Mouse (Mus musculus): Measurements from ENCODE around the gene Dcst2. TPM values are rescaled to one million over a fixed set of nuclear protein-coding genes. Genes with fewer than 3 reads are reported as not detected.

Gene Dcst2
- polyA plus RNA-seq, 1 experiment from 2014 or later, result 0.23 TPM

DNA sequence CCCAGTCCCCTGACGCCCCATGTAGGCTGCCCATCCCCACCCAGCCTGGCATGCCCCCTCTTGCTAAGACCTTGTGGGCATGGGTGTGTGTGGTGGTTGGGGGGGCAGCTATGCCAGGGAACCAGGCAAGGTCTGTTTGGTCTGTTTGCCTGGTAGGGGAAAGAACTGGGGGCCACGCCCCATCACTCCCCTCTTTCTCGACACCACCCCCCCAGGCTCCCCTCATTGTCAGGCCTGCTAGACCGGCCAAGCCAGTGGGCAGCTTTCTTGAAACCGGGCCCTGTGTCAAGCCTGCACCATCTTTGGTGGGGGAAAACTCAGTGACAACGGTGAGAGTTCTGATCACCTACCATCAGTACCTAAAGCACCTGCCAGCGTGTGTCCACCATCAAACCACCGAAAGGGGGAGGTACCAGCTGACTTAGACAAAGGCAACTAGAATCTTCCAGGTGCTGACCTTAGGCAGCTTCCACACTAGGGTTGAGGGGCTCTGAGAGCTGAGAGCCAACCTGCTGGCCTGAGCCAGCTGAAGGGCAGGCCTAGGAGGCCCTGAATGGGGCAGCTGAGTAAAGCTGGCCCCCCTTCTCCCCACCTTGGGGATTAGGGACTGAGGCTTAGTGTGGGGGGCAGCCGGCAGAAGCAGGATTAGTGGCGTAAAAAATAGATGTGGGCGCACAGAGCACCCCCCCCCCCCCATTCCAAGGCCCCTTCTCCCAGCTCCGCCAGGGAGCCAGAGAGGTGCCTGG, 22.7 kb downstream of the Dcst2 start:
- ATAC-seq (ENCODE audit: insufficient number of reproducible peaks, low FRiP score, low TSS enrichment, low read depth), result no peak
- Histone ChIP-seq H3K4me3 (no peak overlapping the region), H3K27me3 (no peaks in the 10 kb centered on the region), H3K36me3 (peaks cover 9% of the 10 kb centered on the region; the same call in 1 of the 2 replicates), H3K9me3 (no peaks in the 10 kb centered on the region), H3K4me2 (no peak overlapping the region), H3K4me1 (peaks cover 41% of the 10 kb centered on the region), H3K9ac (no peak overlapping the region), H3K27ac (peak overlapping the region; percentile 50)
- 63% methylated on average over 12 of the region's 12 CpGs for WGBS

DNA sequence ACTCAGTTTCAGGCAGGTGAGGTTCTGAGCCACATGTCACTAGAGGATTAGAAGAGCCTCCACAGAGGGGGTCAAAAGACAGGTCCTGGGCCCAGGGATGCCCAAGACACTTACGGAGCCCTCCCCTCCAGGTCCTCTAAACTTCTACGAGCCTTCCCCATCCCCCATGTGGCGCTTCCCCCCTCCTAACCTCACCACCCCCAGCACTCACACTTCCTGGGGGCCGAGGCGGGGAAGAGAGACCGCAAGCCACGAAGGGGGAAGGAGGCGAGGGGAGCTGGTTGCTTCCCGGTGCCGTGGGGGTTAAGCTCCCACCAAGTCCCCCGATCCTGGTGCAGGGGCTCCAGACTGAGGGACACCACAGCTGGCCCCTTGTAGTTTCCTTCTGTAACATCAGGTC, 23.7 kb downstream of the Dcst2 start:
- Histone ChIP-seq H3K4me1 (peaks cover 47% of the 10 kb centered on the region), H3K4me3 (no peak overlapping the region), H3K36me3 (peaks cover 5% of the 10 kb centered on the region; the same call in 1 of the 2 replicates), H3K27ac (peak overlapping the region; percentile 50; the same call in 1 of the 2 replicates), H3K9ac (no peak overlapping the region), H3K9me3 (no peaks in the 10 kb centered on the region), H3K4me2 (no peak overlapping the region), H3K27me3 (no peaks in the 10 kb centered on the region)
- 42% methylated on average over 11 of the region's 11 CpGs for WGBS
- ATAC-seq (ENCODE audit: insufficient number of reproducible peaks, low FRiP score, low TSS enrichment, low read depth), result no peak

DNA sequence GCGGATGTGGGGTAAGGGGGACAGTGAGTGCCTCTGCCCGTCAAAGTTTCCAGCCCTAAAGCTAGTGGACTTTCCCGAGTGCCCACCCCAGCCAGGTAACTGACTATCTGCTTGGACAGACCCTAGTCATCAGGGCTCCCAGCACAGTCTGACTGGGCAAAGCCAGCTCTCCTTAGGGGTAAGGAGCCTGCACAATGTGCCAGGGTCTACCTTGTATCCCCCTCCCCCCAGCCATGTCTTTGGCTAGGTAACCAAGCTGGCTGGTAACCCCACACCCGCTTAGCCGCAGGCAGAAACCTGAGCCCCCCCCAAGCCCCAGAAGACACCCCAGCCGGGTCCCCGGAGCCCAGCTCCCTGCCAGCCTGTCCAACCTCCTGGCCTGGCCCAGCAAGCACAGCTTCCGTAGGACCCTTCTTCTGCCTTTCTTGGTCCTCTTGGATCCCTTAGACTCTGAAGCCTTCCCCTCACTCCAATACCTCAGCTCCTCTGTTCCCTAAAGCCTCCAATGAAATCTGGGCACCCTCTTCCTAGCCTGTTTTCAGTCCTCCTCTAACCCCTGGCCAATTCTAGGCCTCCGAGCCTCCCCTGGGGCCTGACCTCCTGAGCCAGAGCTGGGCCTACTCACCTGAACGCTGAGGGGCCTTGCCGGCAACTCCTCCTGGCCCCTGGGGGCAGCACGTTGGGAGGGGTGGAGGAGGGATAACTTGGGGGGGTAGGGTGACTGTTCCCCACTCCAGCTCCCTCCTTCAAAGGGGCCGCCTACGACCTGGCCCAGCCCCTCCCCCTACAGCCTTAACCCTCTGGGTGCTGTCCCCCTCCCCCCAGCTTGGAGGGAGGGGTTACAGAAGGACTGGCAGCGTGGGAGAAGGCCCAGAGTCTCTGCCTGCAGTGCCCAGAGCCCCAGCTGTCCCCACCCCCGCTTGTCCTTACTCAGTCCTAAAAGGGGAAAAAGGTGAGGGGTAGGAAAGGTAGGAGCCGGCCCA, 25.0 kb downstream of the Dcst2 start:
- Histone ChIP-seq H3K9me3 (no peaks in the 10 kb centered on the region), H3K4me3 (no peak overlapping the region), H3K4me2 (no peak overlapping the region), H3K27me3 (0 out of 2 replicates have a peak, but pooled peaks cover 2% of the 10 kb centered on the region), H3K27ac (peak overlapping the region; percentile 11; the same call in 1 of the 2 replicates), H3K4me1 (peaks cover 60% of the 10 kb centered on the region), H3K36me3 (no peaks in the 10 kb centered on the region), H3K9ac (no peak overlapping the region)
- ATAC-seq (ENCODE audit: insufficient number of reproducible peaks, low FRiP score, low TSS enrichment, low read depth), result no peak
- WGBS, result 52% methylated on average over 17 of the region's 17 CpGs

DNA sequence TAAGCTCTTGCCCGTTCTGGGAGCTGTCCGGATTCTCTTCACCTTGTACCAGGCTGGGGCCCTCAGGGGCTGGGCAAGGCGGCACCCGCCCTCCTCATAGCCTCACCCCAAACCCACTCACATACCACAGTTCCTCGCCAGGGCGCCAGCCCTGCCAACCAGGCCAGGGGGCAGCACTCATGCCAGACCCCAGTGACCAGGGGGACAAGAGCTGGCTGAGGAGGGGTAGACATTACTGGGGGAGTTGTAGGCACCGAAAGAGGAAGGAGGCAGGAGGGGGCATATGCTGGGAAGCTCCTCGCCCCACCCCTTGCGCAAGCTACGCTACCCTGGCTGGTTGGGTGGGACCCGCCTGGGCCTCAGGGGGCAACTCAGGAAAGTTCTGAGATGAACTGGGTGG, 25.9 kb downstream of the Dcst2 start:
- no peak overlapping the region for H3K9ac ChIP-seq
- no peaks in the 10 kb centered on the region for H3K9me3 ChIP-seq
- H3K4me2 ChIP-seq, result 0 out of 2 replicates have a peak overlapping the region, but pooled peaks have one; percentile 31
- H3K36me3 ChIP-seq, result no peaks in the 10 kb centered on the region
- ATAC-seq (ENCODE audit: insufficient number of reproducible peaks, low FRiP score, low TSS enrichment, low read depth), result no peak
- peaks cover 69% of the 10 kb centered on the region for H3K4me1 ChIP-seq
- H3K4me3 ChIP-seq, result peak overlapping the region; percentile 7; the same call in 1 of the 2 replicates
- WGBS, result 74% methylated on average over 11 of the region's 11 CpGs
- H3K27me3 ChIP-seq, result 0 out of 2 replicates have a peak, but pooled peaks cover 3% of the 10 kb centered on the region
- H3K27ac ChIP-seq, result no peak overlapping the region; the same call in 1 of the 2 replicates

DNA sequence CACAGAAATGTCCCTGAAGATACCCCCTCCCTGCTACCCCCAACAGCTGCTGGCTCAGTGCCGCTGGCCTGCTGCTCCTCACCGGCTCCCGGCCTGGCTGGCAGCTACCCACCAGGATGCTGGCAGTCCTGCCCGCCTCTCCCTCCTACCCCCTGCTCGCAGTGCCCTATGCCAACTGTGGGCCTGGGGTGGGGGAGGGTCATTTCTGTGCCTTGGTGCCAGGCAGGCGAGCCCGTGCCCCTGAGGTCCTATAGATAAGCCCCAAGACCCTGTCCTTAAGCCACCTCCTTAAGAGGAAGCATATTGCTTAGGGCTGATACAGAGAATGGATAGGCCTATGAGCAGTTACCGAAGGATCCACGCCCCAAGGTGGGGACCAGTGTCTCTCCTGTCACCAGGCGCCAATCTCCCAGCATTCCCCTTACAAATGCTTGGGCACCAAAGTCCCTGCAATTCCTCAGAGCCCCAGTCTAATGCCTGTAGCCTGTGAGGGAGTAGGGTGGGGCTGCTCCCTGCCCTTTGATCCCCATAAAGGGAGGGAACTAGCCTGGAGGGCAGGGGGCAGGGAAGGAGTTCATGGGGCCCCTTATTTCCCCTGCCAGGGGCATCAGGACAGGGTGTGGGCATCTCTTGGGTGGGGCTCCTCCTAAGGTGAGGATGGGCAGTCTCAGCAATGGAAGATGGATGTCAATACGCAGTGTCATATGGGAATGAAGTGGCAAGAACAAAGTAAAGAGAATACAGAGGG, 26.5 kb downstream of the Dcst2 start:
- Histone ChIP-seq H3K36me3 (no peaks in the 10 kb centered on the region), H3K4me1 (peaks cover 73% of the 10 kb centered on the region), H3K4me2 (no peak overlapping the region), H3K9me3 (no peaks in the 10 kb centered on the region), H3K27ac (peak overlapping the region; percentile 73), H3K27me3 (0 out of 2 replicates have a peak, but pooled peaks cover 3% of the 10 kb centered on the region), H3K9ac (no peak overlapping the region), H3K4me3 (no peak overlapping the region)
- WGBS, result 60% methylated on average over 11 of the region's 11 CpGs
- no peak for ATAC-seq (ENCODE audit: insufficient number of reproducible peaks, low FRiP score, low TSS enrichment, low read depth)

DNA sequence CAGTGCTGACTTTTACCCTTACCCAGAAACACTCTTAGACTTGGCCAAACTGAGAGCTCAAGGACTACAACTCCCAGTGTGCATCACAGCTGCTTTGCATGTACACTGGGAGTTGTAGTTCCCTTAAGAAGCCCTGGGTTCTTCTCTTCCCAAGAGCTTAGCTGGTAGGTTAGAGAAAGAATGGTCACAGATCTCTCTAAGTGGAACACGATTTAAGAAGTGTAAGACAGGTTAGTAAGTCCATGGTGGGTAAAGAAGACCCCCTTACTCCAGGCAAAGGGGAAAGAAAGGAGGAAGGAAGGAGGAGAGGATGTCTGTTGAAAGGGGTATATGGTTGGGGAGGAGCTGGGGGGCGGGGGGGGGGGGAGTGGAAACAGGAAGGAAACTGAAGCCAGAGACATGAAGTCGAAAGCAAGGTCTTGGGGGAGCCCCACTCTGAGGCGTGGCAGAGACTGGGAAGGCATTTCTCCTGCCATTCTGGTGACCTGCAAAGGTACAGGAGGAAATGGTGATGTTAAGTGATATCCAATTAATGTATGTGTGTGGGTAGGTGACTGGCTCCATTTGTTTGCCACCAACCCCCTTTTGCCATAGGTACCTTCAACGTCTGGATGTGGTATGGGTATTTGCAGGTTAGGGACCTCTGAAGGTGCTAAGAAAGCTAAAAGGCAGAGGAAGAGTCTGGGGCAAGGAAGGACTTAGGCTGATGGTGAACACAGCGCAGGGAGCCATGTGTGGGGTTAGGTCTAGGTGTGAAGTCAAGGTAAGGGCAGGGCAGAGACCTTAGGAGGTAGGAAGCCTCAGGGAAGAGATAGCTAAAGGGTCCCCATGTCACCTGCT, 27.3 kb downstream of the Dcst2 start:
- WGBS, result 44% methylated on average over 6 of the region's 6 CpGs
- Histone ChIP-seq H3K4me3 (no peak overlapping the region), H3K27ac (peak overlapping the region; percentile 73; the same call in 1 of the 2 replicates), H3K27me3 (0 out of 2 replicates have a peak, but pooled peaks cover 3% of the 10 kb centered on the region), H3K9ac (no peak overlapping the region), H3K4me2 (no peak overlapping the region), H3K9me3 (no peaks in the 10 kb centered on the region), H3K36me3 (no peaks in the 10 kb centered on the region), H3K4me1 (peaks cover 77% of the 10 kb centered on the region)
- ATAC-seq (ENCODE audit: insufficient number of reproducible peaks, low FRiP score, low TSS enrichment, low read depth), result no peak

DNA sequence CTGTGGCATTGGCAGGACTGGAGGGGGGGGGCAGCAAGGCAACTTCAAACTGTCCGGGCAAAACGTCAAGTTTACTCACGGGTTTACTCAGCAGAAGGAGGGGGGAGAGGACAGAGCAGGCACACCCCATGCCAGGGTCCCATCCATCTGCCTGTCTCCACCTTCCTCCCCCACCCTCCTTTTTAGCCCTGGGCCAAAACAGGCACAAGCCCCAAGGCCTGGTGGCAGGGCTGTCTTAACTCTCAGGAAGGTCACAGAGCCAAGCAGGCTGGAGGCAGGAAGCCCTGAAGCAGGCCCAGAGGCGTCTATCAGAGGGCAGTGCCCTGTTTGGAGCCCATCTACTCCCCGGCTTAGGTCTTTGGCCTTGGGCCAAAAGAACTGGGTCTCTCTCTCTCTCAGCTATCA, 28.3 kb downstream of the Dcst2 start:
- Histone ChIP-seq H3K9me3 (no peaks in the 10 kb centered on the region), H3K4me3 (peak overlapping the region; percentile 57; the same call in 1 of the 2 replicates)
- ATAC-seq (ENCODE audit: insufficient number of reproducible peaks, low FRiP score, low TSS enrichment, low read depth), result no peak

DNA sequence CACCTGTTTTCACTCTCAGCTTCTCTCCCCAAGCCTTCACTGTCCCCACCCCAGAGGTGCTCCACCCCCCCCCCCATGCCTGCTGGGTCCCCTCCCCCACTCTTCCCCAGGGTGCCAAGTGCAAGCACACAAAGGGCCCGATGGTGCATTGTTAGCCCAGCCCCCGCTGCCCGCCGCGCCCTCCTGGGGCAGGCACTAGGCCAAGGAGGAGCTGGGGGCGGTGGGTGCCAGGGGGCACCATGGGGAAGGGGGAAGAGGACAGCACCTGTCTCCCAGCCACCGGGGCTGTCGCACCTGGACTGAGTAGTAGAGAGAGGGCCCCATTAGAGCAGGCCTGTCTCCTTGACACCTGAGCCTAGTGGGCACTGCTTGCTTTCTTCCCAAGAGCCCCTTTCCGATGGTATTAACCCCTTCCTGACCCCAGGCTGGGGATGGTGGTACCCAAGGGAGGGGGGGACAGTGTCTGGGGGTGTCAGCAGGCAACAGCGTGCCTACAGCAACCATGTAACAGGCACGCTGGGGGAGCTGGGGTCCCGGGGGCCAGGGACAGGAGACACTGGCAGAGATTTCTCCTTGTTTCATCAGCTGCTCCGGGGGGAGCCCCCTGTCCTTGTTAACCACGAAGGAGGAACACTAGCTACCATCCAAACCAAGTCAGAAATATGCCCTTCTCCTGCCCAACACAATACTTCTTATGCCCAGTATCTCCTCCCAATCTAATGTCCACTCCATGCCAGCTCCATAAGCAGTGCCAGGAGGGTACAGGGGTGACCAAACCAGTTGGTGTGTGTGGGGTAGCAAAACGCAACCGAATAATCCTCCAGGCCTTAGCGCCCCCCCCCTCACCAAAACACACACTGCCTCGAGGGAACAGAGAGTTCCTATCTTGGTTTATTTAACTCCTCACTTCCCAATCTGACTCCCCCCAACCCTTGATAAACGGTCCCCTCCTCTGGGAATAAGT, 29.2 kb downstream of the Dcst2 start:
- H3K27me3 ChIP-seq, result 0 out of 2 replicates have a peak, but pooled peaks cover 3% of the 10 kb centered on the region
- H3K9me3 ChIP-seq, result no peaks in the 10 kb centered on the region
- H3K4me3 ChIP-seq, result peak overlapping the region; percentile 57
- H3K4me1 ChIP-seq, result peaks cover 78% of the 10 kb centered on the region
- 14% methylated on average over 19 of the region's 19 CpGs for WGBS
- H3K27ac ChIP-seq, result peak overlapping the region; percentile 3; the same call in 1 of the 2 replicates
- ATAC-seq (ENCODE audit: insufficient number of reproducible peaks, low FRiP score, low TSS enrichment, low read depth), result no peak
- H3K9ac ChIP-seq, result peak overlapping the region; percentile 55; the same call in 1 of the 2 replicates
- peak overlapping the region; percentile 98 for H3K4me2 ChIP-seq
- no peaks in the 10 kb centered on the region for H3K36me3 ChIP-seq

More for the DNA sequence above, 28.3 kb downstream of the Dcst2 start:
- Histone ChIP-seq H3K9ac (no peak overlapping the region), H3K4me2 (peak overlapping the region; percentile 98; the same call in 1 of the 2 replicates), H3K27ac (0 out of 2 replicates have a peak overlapping the region, but pooled peaks have one; percentile 3), H3K4me1 (peaks cover 77% of the 10 kb centered on the region), H3K27me3 (0 out of 2 replicates have a peak, but pooled peaks cover 3% of the 10 kb centered on the region), H3K36me3 (no peaks in the 10 kb centered on the region)
- 41% methylated on average over 5 of the region's 5 CpGs for WGBS

DNA sequence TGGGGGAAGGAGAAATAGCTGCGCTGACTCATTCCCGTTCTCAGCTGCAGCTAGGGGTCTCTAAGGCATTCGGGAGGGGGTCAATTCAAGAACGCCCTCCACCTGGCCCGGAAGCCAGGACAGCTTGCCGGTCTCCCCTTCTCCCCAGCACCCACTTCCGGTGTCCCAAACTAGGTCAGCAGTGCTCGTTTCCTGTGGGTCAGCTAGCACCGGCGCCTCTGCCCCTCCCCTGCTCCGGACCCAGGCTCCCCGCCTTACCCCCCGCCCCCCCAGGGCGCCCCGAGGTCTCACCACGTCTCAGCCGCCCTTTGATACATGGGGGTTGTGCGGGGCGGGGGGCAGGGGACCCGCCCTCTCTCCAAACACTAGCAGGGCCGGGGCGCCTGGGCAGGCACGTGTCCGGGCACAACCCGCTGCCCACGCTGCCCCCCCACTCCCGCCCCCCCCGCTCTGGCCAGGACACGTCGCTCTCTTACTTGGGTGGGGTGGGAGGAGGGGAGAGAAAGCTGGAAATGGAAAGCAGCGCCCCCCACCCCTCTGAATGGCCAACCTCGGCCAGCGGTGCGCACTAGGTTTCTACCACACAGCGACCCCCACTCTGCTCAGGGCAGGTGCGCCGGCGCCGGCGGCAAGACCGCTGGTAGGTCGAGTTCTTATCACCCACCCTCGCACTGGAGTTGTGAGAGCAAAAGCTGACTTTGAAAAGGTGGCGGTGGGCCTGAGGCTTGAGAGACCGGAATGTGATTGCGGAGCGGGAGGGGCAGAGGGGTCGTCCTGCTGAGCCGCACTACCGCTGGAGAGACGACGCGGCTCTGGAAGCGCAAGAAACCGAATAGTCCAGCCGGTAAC, 30.1 kb downstream of the Dcst2 start:
- WGBS, result 1% methylated on average over 56 of the region's 56 CpGs
- Histone ChIP-seq H3K27me3 (0 out of 2 replicates have a peak, but pooled peaks cover 3% of the 10 kb centered on the region), H3K4me2 (peak overlapping the region; percentile 98), H3K4me3 (peak overlapping the region; percentile 57), H3K4me1 (peaks cover 81% of the 10 kb centered on the region), H3K9ac (peak overlapping the region; percentile 55), H3K36me3 (no peaks in the 10 kb centered on the region), H3K27ac (peak overlapping the region; percentile 79; the same call in 1 of the 2 replicates), H3K9me3 (no peaks in the 10 kb centered on the region)
- ATAC-seq (ENCODE audit: insufficient number of reproducible peaks, low FRiP score, low TSS enrichment, low read depth), result no peak
